Comparison of ENCODE assay signal across 24 mouse cellular contexts in genomic region chr16:31880146-31880840, GRCm38 (mm10). TPM values are rescaled to one million over a fixed set of nuclear protein-coding genes. Genes with fewer than 3 reads are reported as not detected.
A peak's percentile ranks its signal among the peaks of the same experiment; 100 is the strongest.
DNase-seq lines count a peak whose midpoint lies in the region; ATAC-seq and TF ChIP-seq lines count a peak whose summit lies in the region.
"Had no signal": no experiment of that assay in that cellular context is flagged by ENCODE, and none has a peak within 500 bp of the region (broad histone marks: within the 10 kb centered on the region; RNA-seq: fewer than 3 reads in every experiment).

No protein-coding gene starts in this region.

- intact Hi-C loops in left cerebral cortex, adult 2 months (cut with DNase I): no loop called here
- intact Hi-C loops in left cerebral cortex, postnatal 14 days (cut with DNase I): no loop called here

- 69% methylated on average over 8 of the region's 8 CpGs for WGBS in cerebellum, adult 2 months

- CTCF ChIA-PET in Patski (lab: Charles Lee): interaction anchor here (1.1 to 1.8 kb wide), 3 partner anchors 12 to 40 kb away, joined by 3 to 6 read pairs (median 4); no protein-coding TSS in a partner anchor

- peak; percentile 41 to 43 for DNase-seq in cerebellum, adult 2 months
- no peak for DNase-seq in cerebellum, adult 18-20 months
- no peak for DNase-seq in left cerebral cortex, adult 2 months (ENCODE audit: extremely low spot score in 1 of 2, low spot score in 2 of 2)
- DNase-seq in left cerebral cortex, postnatal 14 days (ENCODE audit: low spot score in 2 of 2): no peak
- DNase-seq in 3T3-L1 (ENCODE audit: low read depth, low spot score) (peak; percentile 37), Patski (ENCODE audit: low read depth, low spot score) (peak; percentile 24)
- DNase-seq in spleen, adult 12 weeks (ENCODE audit: low spot score): no peak
- no peak for DNase-seq in spleen, adult 18-20 months
- DNase-seq: adrenal gland, postnatal 36 days; B cell, adult 2 months; gastrocnemius, postnatal 36 days; heart, adult 2 months; kidney, postnatal 36 days; liver; right cerebral cortex, postnatal 25 days; thymus, postnatal 25 days had no signal

- H3K4me1 ChIP-seq in cerebellum, adult 2 months (ENCODE audit: control insufficient read depth, insufficient read depth, low read length): peaks cover 55% of the 10 kb centered on the region

- H3K27ac ChIP-seq in cerebellum, adult 2 months (ENCODE audit: insufficient read depth, low read length): no peak overlapping the region
- peak overlapping the region; percentile 87 for H3K27ac ChIP-seq in left cerebral cortex, adult 2 months
- H3K27ac ChIP-seq: forebrain, embryonic 12.5 days; heart, adult 2 months; hindbrain, embryonic 15.5 days; kidney, embryonic 15.5 days; macrophage; midbrain, embryonic 13.5 days had no signal

- ATAC-seq in Patski: no peak
- ATAC-seq: midbrain, embryonic 13.5 days had no signal

- POLR2A ChIA-PET in Patski (lab: Charles Lee): no interaction called here

- in situ Hi-C loops in Patski (cut with MboI; ENCODE audit: low pct_unique_long_range_greater_than_20kb): no loop called here

- no peak overlapping the region for H3K4me3 ChIP-seq in cerebellum, adult 2 months (replicated peaks; ENCODE audit: insufficient read depth, low read depth, low read length)
- no peak overlapping the region for H3K4me3 ChIP-seq in left cerebral cortex, adult 2 months
- H3K4me3 ChIP-seq: forebrain, embryonic 12.5 days; heart, adult 2 months; hindbrain, embryonic 15.5 days; kidney, embryonic 15.5 days; midbrain, embryonic 13.5 days had no signal

- TF ChIP-seq CTCF in cerebellum, adult 2 months (IDR thresholded peaks at IDR 0.05; ENCODE audit: borderline replicate concordance, insufficient read depth, low read depth, low read length): no peak
- TF ChIP-seq CTCF in left cerebral cortex, adult 2 months (IDR thresholded peaks at IDR 0.05): no peak
- no peak for TF ChIP-seq CTCF in Patski (IDR thresholded peaks at IDR 0.05)

- no peak for TF ChIP-seq POLR2A in cerebellum, adult 2 months (IDR thresholded peaks at IDR 0.05; ENCODE audit: borderline replicate concordance, insufficient read depth, low read length)

- H3K27me3 ChIP-seq in cerebellum, adult 2 months (ENCODE audit: control insufficient read depth, insufficient read depth, low read length): no peaks in the 10 kb centered on the region
- no peaks in the 10 kb centered on the region for H3K27me3 ChIP-seq in Patski
- H3K27me3 ChIP-seq: forebrain, embryonic 12.5 days; hindbrain, embryonic 15.5 days had no signal

RNA-seq across cellular contexts. Expression of gene Meltf, which starts 1.7 kb away (rescaled TPM):
- 0.75 and 1.1 TPM in 2 replicates for polyA plus RNA-seq in cerebellum, adult 2 months (2012; rRNA removed)
- under 1 TPM; 0.51 to 0.54 TPM for total RNA-seq in left cerebral cortex, adult 2 months (2021)
- total RNA-seq in left cerebral cortex, postnatal 14 days (2021): under 1 TPM; 0.40 to 0.46 TPM
- polyA plus RNA-seq in Patski (2021): 0.31 TPM
- total RNA-seq: adrenal gland, postnatal 36 days; gastrocnemius, adult 18-20 months; gastrocnemius, postnatal 36 days; heart, adult 2 months; hematopoietic stem cell, adult 5-6 weeks had no signal
- polyA plus RNA-seq: macrophage; neural tube, embryonic 11.5 days had no signal

RNA-seq across cellular contexts. Expression of gene Pigz, which starts 53.4 kb away (rescaled TPM):
- 33.1 and 34.2 TPM in 2 replicates for polyA plus RNA-seq in cerebellum, adult 2 months (2012; rRNA removed)
- total RNA-seq in left cerebral cortex, adult 2 months (2021): 10 to 100 TPM; 20.7 to 20.9 TPM
- total RNA-seq in left cerebral cortex, postnatal 14 days (2021): 10 to 100 TPM; 14.6 to 20.9 TPM
- 0.35 TPM for polyA plus RNA-seq in Patski (2021)
- total RNA-seq: hematopoietic stem cell, adult 5-6 weeks had no signal

Comparison
In these comparisons a context has a peak if more than half of its experiments do, and no peak if none do; other contexts are left out.
1. DNase-seq: peak in cerebellum, adult 2 months (2 of 2), 3T3-L1 (single experiment) and Patski (single experiment); none in cerebellum, adult 18-20 months (0 of 2), left cerebral cortex, adult 2 months (0 of 2), left cerebral cortex, postnatal 14 days (0 of 2), spleen, adult 12 weeks (single experiment) and spleen, adult 18-20 months (0 of 2).